Mouse (Mus musculus) G1E (cell line): ENCODE results near the gene Insig2. TPM values are rescaled to one million over a fixed set of nuclear protein-coding genes. Genes with fewer than 3 reads are reported as not detected.

Experiments used
- ATAC-seq: 2 replicates; pipeline ENCODE4 v1.8.0; 2016; ENCODE audit warnings: mild to moderate bottlenecking; ENCODE audit not compliant: insufficient number of reproducible peaks, poor library complexity, low FRiP score, severe bottlenecking; ENCODE audit errors: extremely low read depth
- DNase-seq: peaks from one replicate; pipeline ENCODE4 v3.0.0; 2012; ENCODE audit warnings: low spot score
- H3K27me3 ChIP-seq: 2 replicates; pipeline ENCODE4 v1.6.1; 2012; ENCODE audit warnings: mild to moderate bottlenecking, low read length, inconsistent platforms; ENCODE audit not compliant: insufficient read depth
- H3K36me3 ChIP-seq: replicated peaks from 2 replicates; pipeline ENCODE3; 2012; ENCODE audit warnings: mild to moderate bottlenecking, inconsistent platforms
- H3K4me1 ChIP-seq: 2 replicates; pipeline ENCODE4 v1.6.1; 2012; ENCODE audit warnings: low read depth, low read length, inconsistent platforms, mixed read lengths; ENCODE audit not compliant: insufficient read depth
- H3K4me3 ChIP-seq: 2 replicates; pipeline ENCODE4 v1.5.1; 2012; ENCODE audit warnings: low read depth, mild to moderate bottlenecking, inconsistent platforms, low read length, moderate library complexity, mixed read lengths
- H3K9me3 ChIP-seq: replicated peaks from 2 replicates; pipeline ENCODE4 v1.6.1; 2012; ENCODE audit warnings: inconsistent platforms
- CTCF ChIP-seq: IDR thresholded peaks from 2 replicates; pipeline ENCODE4 v1.5.1; 2012; ENCODE audit warnings: low read depth, low read length, inconsistent platforms, mixed read lengths
- GATA1 ChIP-seq: IDR thresholded peaks from 2 replicates; pipeline ENCODE4 v1.6.1; 2012; ENCODE audit warnings: borderline replicate concordance, low read length, inconsistent platforms, mixed read lengths
- GATA2 ChIP-seq: IDR thresholded peaks from 2 replicates; pipeline ENCODE4 v1.6.1; 2012; ENCODE audit warnings: low read depth, low read length, inconsistent platforms, borderline replicate concordance
- POLR2AphosphoS5 ChIP-seq: IDR thresholded peaks from 2 replicates; pipeline ENCODE4 v1.6.1; 2012; ENCODE audit warnings: low read depth, low read length, inconsistent platforms; ENCODE audit not compliant: insufficient replicate concordance
- TAL1 ChIP-seq: conservative IDR thresholded peaks from 2 replicates; pipeline ENCODE4 v1.6.1; 2012; ENCODE audit warnings: low read depth, low read length, inconsistent platforms, mixed read lengths
- polyA plus RNA-seq: library from polyadenylated mRNA; stranded (reverse); fragments of >175 nt; gene quantifications from 2 replicates; pipeline ENCODE4 v1.2.3, GENCODE M21; 2012
- total RNA-seq, 2 experiments: library from RNA; stranded (forward) in 1 of 2; stranded (reverse) in 1 of 2; fragments of 200-1000 nt in 1 of 2; fragments of >200 nt in 1 of 2; fragmentation: Nextera tagmentation in 1 of 2; gene quantifications; 2 replicates each; pipeline ENCODE4 v1.2.3; 2014 to 2017

Insig2 gene
- total and polyA plus RNA-seq, 3 experiments = 7.2 to 56.5 (median 54.9) TPM

GRCm38 (mm10) chr1:121350616-121351015, 18.2 kb upstream of the Insig2 start:
- Histone ChIP-seq H3K27me3 (no peaks in the 10 kb centered on the region; the same call in 1 of the 2 replicates), H3K4me3 (no peak overlapping the region), H3K4me1 (no peaks in the 10 kb centered on the region), H3K36me3 (no peaks in the 10 kb centered on the region), H3K9me3 (no peaks in the 10 kb centered on the region)
- ATAC-seq = no peak
- no peak for DNase-seq
- no peak for TF ChIP-seq POLR2AphosphoS5
- TF ChIP-seq GATA2 = no peak
- no peak for TF ChIP-seq CTCF
- TF ChIP-seq TAL1 = no peak
- no peak for TF ChIP-seq GATA1

GRCm38 (mm10) chr1:121348875-121349847, 16.8 kb upstream of the Insig2 start:
- no peaks in the 10 kb centered on the region; the same call in 1 of the 2 replicates for H3K27me3 ChIP-seq
- no peaks in the 10 kb centered on the region for H3K36me3 ChIP-seq
- TF ChIP-seq GATA1 = no peak
- no peak for TF ChIP-seq GATA2
- TF ChIP-seq POLR2AphosphoS5 = no peak
- no peak for TF ChIP-seq TAL1
- no peak for TF ChIP-seq CTCF
- no peaks in the 10 kb centered on the region for H3K9me3 ChIP-seq
- no peak for DNase-seq
- no peaks in the 10 kb centered on the region for H3K4me1 ChIP-seq
- H3K4me3 ChIP-seq = no peak overlapping the region
- ATAC-seq = no peak

GRCm38 (mm10) chr1:121343966-121344365, 11.6 kb upstream of the Insig2 start:
- Histone ChIP-seq H3K4me3 (no peak overlapping the region), H3K4me1 (no peaks in the 10 kb centered on the region), H3K27me3 (no peaks in the 10 kb centered on the region), H3K36me3 (no peaks in the 10 kb centered on the region), H3K9me3 (no peaks in the 10 kb centered on the region)
- DNase-seq = no peak
- TF ChIP-seq CTCF (no peak), POLR2AphosphoS5 (no peak), GATA1 (no peak), TAL1 (no peak), GATA2 (no peak)
- ATAC-seq = no peak

GRCm38 (mm10) chr1:121335789-121336188, 3.4 kb upstream of the Insig2 start:
- peaks cover 20% of the 10 kb centered on the region for H3K36me3 ChIP-seq
- no peaks in the 10 kb centered on the region for H3K9me3 ChIP-seq
- no peaks in the 10 kb centered on the region for H3K27me3 ChIP-seq
- no peaks in the 10 kb centered on the region for H3K4me1 ChIP-seq
- ATAC-seq (no peak), DNase-seq (no peak)
- H3K4me3 ChIP-seq = no peak overlapping the region
- TF ChIP-seq CTCF (no peak), GATA2 (no peak), TAL1 (no peak), GATA1 (no peak), POLR2AphosphoS5 (no peak)

GRCm38 (mm10) chr1:121333986-121334703, 1.8 kb upstream of the Insig2 start:
- Histone ChIP-seq H3K9me3 (no peaks in the 10 kb centered on the region), H3K27me3 (no peaks in the 10 kb centered on the region), H3K4me1 (peaks cover 4% of the 10 kb centered on the region), H3K4me3 (no peak overlapping the region), H3K36me3 (peaks cover 25% of the 10 kb centered on the region)
- ATAC-seq (no peak), DNase-seq (no peak)
- TF ChIP-seq CTCF (no peak), POLR2AphosphoS5 (no peak), GATA1 (no peak), TAL1 (no peak)

GRCm38 (mm10) chr1:121330621-121331020, 1.8 kb downstream of the Insig2 start:
- ATAC-seq (no peak), DNase-seq (no peak)
- Histone ChIP-seq H3K36me3 (peaks cover 25% of the 10 kb centered on the region), H3K9me3 (no peaks in the 10 kb centered on the region), H3K4me3 (no peak overlapping the region), H3K27me3 (no peaks in the 10 kb centered on the region), H3K4me1 (peaks cover 11% of the 10 kb centered on the region)
- TF ChIP-seq GATA2 = no peak
- no peak for TF ChIP-seq TAL1
- TF ChIP-seq GATA1 = no peak
- no peak for TF ChIP-seq POLR2AphosphoS5
- TF ChIP-seq CTCF = no peak
